Mouse (Mus musculus): ENCODE measurements around the gene Mbl1.

The Mbl1 gene

DNA sequence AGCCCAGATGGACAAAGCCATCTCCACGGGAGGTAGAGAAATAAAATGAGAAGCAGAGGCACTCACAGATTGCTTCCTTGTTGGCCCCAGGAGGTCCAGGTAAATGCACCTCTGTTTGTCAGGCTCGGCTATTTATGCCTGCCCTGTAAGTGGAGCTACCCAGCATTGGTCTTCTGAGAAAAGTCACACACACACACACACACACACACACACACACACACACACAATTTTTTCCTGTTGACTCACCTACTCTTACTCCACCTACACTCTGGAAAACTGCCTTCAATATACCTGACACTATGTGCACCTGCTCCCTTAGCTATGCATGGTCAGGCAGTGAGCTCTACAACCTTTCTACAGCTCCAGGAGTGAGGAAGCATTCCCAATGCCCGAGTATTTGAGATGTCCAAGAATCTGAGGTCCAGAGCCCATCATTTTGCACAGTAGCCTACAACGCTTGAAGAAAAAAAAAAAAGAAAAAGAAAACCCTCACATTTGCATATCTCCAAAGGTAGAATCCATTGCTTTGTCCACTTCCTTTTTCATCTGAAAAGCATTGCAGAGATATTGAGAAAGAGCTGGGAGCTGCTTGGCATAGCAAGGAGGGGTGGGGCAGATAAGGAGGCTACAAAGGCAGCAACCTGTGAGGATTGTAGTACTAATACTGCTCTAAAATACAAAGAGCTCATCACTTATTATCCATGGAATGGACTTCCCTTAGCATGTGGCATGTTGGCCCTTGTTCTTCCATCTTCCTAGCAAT lies 34.0 kb downstream of the Mbl1 start, which contains the start of gene Sftpd:
Gene Sftpd (minus strand): TSS at position 91 of the 763 bp plus-strand sequence.
- in situ Hi-C loops (cut with MboI, MseI): no loop called here

DNA sequence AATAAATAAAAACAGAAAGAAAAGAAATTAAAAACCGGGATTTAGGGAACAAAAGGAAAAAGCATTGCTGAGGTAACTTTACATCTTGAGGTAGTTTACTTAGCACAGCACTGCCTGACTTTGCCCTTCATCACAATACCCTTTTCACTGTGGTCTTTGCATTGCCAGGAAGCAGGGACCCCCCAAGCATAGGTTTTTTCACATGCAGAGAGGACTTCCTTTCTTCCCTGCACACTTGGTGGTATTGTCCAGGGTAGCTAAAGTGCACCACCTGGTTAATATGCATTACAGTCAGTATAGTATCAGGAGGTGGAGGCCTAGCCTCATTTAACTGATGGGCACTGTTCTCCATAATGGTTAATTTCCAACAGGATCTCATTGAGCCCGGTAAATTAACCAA lies 38.2 kb downstream of the Mbl1 start:
- in situ Hi-C loops (cut with MboI, MseI): no loop called here

DNA sequence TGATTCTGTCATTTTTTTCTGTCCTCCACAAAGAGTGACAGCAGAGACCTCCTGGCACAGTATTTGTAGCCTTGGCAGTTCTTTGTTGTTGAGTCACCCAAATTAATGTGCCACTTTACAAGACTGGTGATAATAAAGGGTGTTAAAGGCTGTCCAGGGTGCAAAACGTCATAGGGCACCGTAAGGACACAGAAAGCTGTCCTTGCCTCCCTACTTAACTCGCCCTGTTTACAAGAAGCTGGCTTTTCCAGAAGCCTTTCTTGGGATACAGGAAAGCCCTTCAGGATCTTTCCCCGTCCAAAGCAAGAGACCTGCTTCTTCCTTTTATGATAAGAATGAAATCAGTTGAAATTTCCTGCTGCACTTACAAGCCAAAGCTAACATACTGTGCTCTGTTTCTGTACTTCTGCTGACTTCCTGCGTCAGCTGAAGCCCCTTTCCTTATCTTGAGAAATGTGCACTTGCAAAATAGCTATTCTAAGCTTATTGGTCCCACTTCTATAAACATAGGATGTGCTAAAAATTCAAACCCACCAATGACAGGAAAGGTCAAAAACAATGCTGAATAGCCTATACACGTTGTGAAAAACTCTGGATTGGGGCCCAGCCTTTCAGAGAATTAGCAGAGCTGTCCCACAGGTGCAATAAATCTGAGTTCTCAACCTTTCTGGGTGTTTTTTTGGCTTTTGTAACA lies 46.9 kb downstream of the Mbl1 start:
- in situ Hi-C loops (cut with MboI, MseI): no loop called here

Data from T-helper 17 cell (primary cell).